Mouse (Mus musculus) cortical plate, adult 2 months (tissue): ENCODE measurements at regions not wholly inside any gene's neighbourhood (a gene's known extent, or its start where the extent isn't known, plus 50 kb on each side); places are given as distances from the start of the nearest gene placed in this dataset.

Source experiments
- CTCF ChIP-seq: fragments of 200-500 bp; IDR thresholded peaks from 2 replicates; pipeline ENCODE4 v1.5.1; 2011; ENCODE audit warnings: mild to moderate bottlenecking, control low read depth, low read length; ENCODE audit not compliant: insufficient read depth; ENCODE audit errors: extremely low read depth
- POLR2A ChIP-seq: fragments of 200-500 bp; IDR thresholded peaks from 2 replicates; pipeline ENCODE4 v1.6.1; 2011; ENCODE audit warnings: mild to moderate bottlenecking, low read length, control low read depth; ENCODE audit not compliant: insufficient read depth; ENCODE audit errors: extremely low read depth

DNA sequence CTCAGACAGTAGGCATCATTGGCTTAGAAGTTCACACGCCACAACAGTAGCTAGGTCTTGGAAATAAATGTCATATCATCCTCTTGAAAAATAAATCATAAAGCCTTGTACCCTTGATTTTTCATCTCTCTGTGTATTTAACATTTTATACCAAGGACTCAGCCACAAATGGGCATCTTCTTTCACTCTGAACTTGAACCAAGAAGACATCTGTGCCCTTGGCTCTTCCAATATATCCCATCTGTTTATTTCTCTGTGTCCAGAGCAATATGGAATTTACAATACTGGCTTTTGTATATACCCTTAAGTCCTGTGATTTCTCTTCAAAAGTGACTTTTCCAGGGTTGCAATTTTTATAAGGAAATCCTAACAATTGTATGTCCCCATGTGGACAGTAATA, 222.7 kb downstream of the Tox3 start:
- no peak for TF ChIP-seq POLR2A
- no peak for TF ChIP-seq CTCF
